Mouse (Mus musculus) spleen, adult 2 months (tissue): ENCODE results near the gene Plekhg5.

Experiments
- CTCF ChIP-seq: fragments of 200-500 bp; IDR thresholded peaks from 2 replicates; pipeline ENCODE4 v1.5.1; 2011; ENCODE audit warnings: mild to moderate bottlenecking, inconsistent platforms; ENCODE audit not compliant: insufficient read depth, insufficient read length, insufficient replicate concordance; ENCODE audit errors: extremely low read depth
- POLR2A ChIP-seq: fragments of 200-500 bp; IDR thresholded peaks from 2 replicates; pipeline ENCODE4 v1.6.1; 2011; ENCODE audit warnings: low read depth, low read length, inconsistent platforms

DNA sequence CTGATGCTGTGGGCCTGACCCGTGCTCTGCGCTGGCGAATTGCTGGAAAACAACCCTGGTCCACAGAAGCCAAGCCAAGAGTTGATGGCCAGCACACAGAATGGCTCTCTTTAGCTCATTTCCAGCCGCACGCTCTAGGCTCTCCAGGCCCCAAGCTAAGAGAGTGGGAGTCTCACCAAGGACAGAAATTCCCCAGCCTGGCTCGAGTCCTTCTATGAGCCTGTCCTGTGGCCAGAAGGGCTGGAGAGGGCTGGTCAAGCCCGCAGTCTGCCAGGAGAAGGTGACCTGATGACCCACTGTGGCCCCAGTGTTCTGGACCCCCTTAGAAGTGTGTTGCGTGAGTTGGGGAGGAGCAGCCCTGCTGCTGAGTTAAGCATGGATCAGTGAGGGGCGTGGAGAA lies 4.9 kb downstream of the Plekhg5 start:
- TF ChIP-seq POLR2A (no peak), CTCF (no peak)
